In genomic region chr8:108419162-108419844, GRCm38 (mm10) we compare ENCODE assay signal across 12 mouse cellular contexts.
DNase-seq lines count a peak whose midpoint lies in the region; ATAC-seq and TF ChIP-seq lines count a peak whose summit lies in the region.
"Had no signal": no experiment of that assay in that cellular context is flagged by ENCODE, and none has a peak within 500 bp of the region (broad histone marks: within the 10 kb centered on the region; RNA-seq: fewer than 3 reads in every experiment).

No protein-coding gene starts in this region.

- no peaks in the 10 kb centered on the region for H3K9me3 ChIP-seq in hindbrain, embryonic 13.5 days
- H3K9me3 ChIP-seq in midbrain, embryonic 13.5 days: no peaks in the 10 kb centered on the region
- H3K9me3 ChIP-seq: limb, embryonic 13.5 days had no signal

- peaks cover 26% of the 10 kb centered on the region; the same call in 1 of the 2 replicates for H3K27me3 ChIP-seq in hindbrain, embryonic 13.5 days
- H3K27me3 ChIP-seq in midbrain, embryonic 13.5 days: no peaks in the 10 kb centered on the region
- H3K27me3 ChIP-seq: limb, embryonic 13.5 days had no signal

- H3K36me3 ChIP-seq in hindbrain, embryonic 13.5 days: no peaks in the 10 kb centered on the region
- H3K36me3 ChIP-seq in midbrain, embryonic 13.5 days: no peaks in the 10 kb centered on the region
- H3K36me3 ChIP-seq: limb, embryonic 13.5 days had no signal

- no peak overlapping the region for H3K4me3 ChIP-seq in hindbrain, embryonic 13.5 days
- no peak overlapping the region for H3K4me3 ChIP-seq in midbrain, embryonic 13.5 days (replicated peaks)
- H3K4me3 ChIP-seq: limb, embryonic 13.5 days had no signal

- peak; percentile 86 for DNase-seq in heart, adult 11 months
- no peak for DNase-seq in heart, adult 18-20 months
- peak; percentile 86 for DNase-seq in brain, embryonic 14.5 days (ENCODE audit: low read depth)
- no peak for DNase-seq in thymus, postnatal 14 days
- no peak for DNase-seq in spleen, adult 12 weeks (ENCODE audit: low spot score)
- DNase-seq in kidney, postnatal 10 days: no peak
- DNase-seq: adrenal gland, postnatal 36 days had no signal

- WGBS in hindbrain, embryonic 13.5 days: 32% methylated on average over 15 of the region's 15 CpGs
- WGBS in midbrain, embryonic 13.5 days: 42% methylated on average over 15 of the region's 15 CpGs

- TF ChIP-seq POLR2A in brain, embryonic 14.5 days (IDR thresholded peaks at IDR 0.05; ENCODE audit: borderline replicate concordance, extremely low read depth, insufficient read depth, insufficient read length, poor library complexity, severe bottlenecking): no peak

- no peak for ATAC-seq in hindbrain, embryonic 13.5 days (ENCODE audit: low FRiP score)
- ATAC-seq in midbrain, embryonic 13.5 days: 0 out of 2 replicates have a peak, but pooled peaks have one; percentile 45
- ATAC-seq: inflammation-experienced regulatory T-cells, adult 6 months had no signal

- peak overlapping the region; percentile 23; the same call in 1 of the 2 replicates for H3K27ac ChIP-seq in hindbrain, embryonic 13.5 days
- H3K27ac ChIP-seq in midbrain, embryonic 13.5 days: no peak overlapping the region
- H3K27ac ChIP-seq: limb, embryonic 13.5 days; macrophage had no signal

- TF ChIP-seq CTCF in brain, embryonic 14.5 days (IDR thresholded peaks at IDR 0.05; ENCODE audit: borderline replicate concordance, extremely low read depth, insufficient read depth, insufficient read length): no peak

- no peak overlapping the region for H3K4me2 ChIP-seq in hindbrain, embryonic 13.5 days
- H3K4me2 ChIP-seq in midbrain, embryonic 13.5 days (replicated peaks): no peak overlapping the region
- H3K4me2 ChIP-seq: limb, embryonic 13.5 days had no signal

- peaks cover 19% of the 10 kb centered on the region for H3K4me1 ChIP-seq in hindbrain, embryonic 13.5 days (replicated peaks)
- peaks cover 17% of the 10 kb centered on the region for H3K4me1 ChIP-seq in midbrain, embryonic 13.5 days (replicated peaks)

- no peak overlapping the region for H3K9ac ChIP-seq in hindbrain, embryonic 13.5 days
- no peak overlapping the region for H3K9ac ChIP-seq in midbrain, embryonic 13.5 days (replicated peaks)
- H3K9ac ChIP-seq: limb, embryonic 13.5 days had no signal

Comparison
In these comparisons a context has a peak if more than half of its experiments do, and no peak if none do; other contexts are left out.
1. DNase-seq: peak in heart, adult 11 months (single experiment) and brain, embryonic 14.5 days (single experiment); none in heart, adult 18-20 months (0 of 2), thymus, postnatal 14 days (single experiment), spleen, adult 12 weeks (single experiment) and kidney, postnatal 10 days (single experiment).